Mouse (Mus musculus) embryonic facial prominence, embryonic 14.5 days (tissue): Measurements from ENCODE around the gene Prol1. TPM values are rescaled to one million over a fixed set of nuclear protein-coding genes. Genes with fewer than 3 reads are reported as not detected.

Source experiments
- polyA plus RNA-seq: library from polyadenylated mRNA; unstranded; fragments of >200 nt; fragmentation: Nextera tagmentation; extraction: Ambion mirVana; gene quantifications from 2 replicates; pipeline ENCODE4 v1.2.1, GENCODE M21; 2014

Gene Prol1
- polyA plus RNA-seq, 1 experiment from 2014 or later, result not detected

Other genes with a start within 250 kb of the Prol1 start
- not detected in 2 replicates for gene Smr2, start 230.8 kb upstream of the Prol1 start, polyA plus RNA-seq
- gene Gm11116, start 205.8 kb upstream of the Prol1 start, polyA plus RNA-seq, result not detected in 2 replicates
- gene Gm11115, start 163.2 kb upstream of the Prol1 start, polyA plus RNA-seq, result not detected in 2 replicates
- not detected in 2 replicates for gene Gm7714, start 48.4 kb upstream of the Prol1 start, polyA plus RNA-seq
- gene Amtn, start 58.8 kb downstream of the Prol1 start, polyA plus RNA-seq, result 0.47 TPM in 1 of 2 replicates, not detected in the other
- 6.2 and 10.6 TPM in 2 replicates for gene Ambn, start 138.7 kb downstream of the Prol1 start, polyA plus RNA-seq
- 0.07 TPM in 1 of 2 replicates, not detected in the other for gene Enam, start 170.7 kb downstream of the Prol1 start, polyA plus RNA-seq
- 0.20 and 0.36 TPM in 2 replicates for gene Jchain, start 210.6 kb downstream of the Prol1 start, polyA plus RNA-seq
- 55.3 and 55.7 TPM in 2 replicates for gene Utp3, start 237.2 kb downstream of the Prol1 start, polyA plus RNA-seq
- 16.9 and 18.7 TPM in 2 replicates for gene Rufy3, start 247.7 kb downstream of the Prol1 start, polyA plus RNA-seq